Mouse (Mus musculus): ENCODE measurements around the gene Galr3. TPM values are rescaled to one million over a fixed set of nuclear protein-coding genes. Genes with fewer than 3 reads are reported as not detected.
"Not testable (repeated sequence)": the region's sequence is repeated elsewhere in the genome, so short reads cannot be mapped to it uniquely, and the experiment has no call there.

Gene Galr3
- polyA plus RNA-seq, 1 experiment from 2014 or later: not detected

GRCm38 (mm10) chr15:79002036-79002435, 39.6 kb upstream of the Galr3 start:
- ATAC-seq (replicated peaks; ENCODE audit: insufficient number of reproducible peaks, low FRiP score, low TSS enrichment): no peak
- Histone ChIP-seq H3K9me3 (replicated peaks; ENCODE audit: control insufficient read depth, low read length) (no peaks in the 10 kb centered on the region), H3K27ac (ENCODE audit: low read depth, low read length) (no peak overlapping the region), H3K4me1 (ENCODE audit: control insufficient read depth, insufficient read depth, low read length) (peaks cover 11% of the 10 kb centered on the region), H3K4me2 (no peak overlapping the region), H3K4me3 (ENCODE audit: low read depth, low read length) (no peak overlapping the region), H3K36me3 (ENCODE audit: control insufficient read depth, insufficient read depth, low read length) (peaks cover 23% of the 10 kb centered on the region), H3K27me3 (ENCODE audit: control insufficient read depth, insufficient read depth, low read length) (no peaks in the 10 kb centered on the region), H3K9ac (ENCODE audit: low read depth, low read length) (no peak overlapping the region; the same call in 1 of the 2 replicates)
- 37% methylated on average over 19 of the region's 19 CpGs for WGBS (ENCODE audit: insufficient replicate concordance)

- 85% methylated on average over 3 of the region's 3 CpGs for WGBS (ENCODE audit: insufficient replicate concordance)
- no peak overlapping the region for H3K4me2 ChIP-seq
- H3K9ac ChIP-seq (ENCODE audit: low read depth, low read length): no peak overlapping the region
- no peaks in the 10 kb centered on the region for H3K27me3 ChIP-seq (ENCODE audit: control insufficient read depth, insufficient read depth, low read length)
- no peak for ATAC-seq (replicated peaks; ENCODE audit: insufficient number of reproducible peaks, low FRiP score, low TSS enrichment)
- no peaks in the 10 kb centered on the region for H3K9me3 ChIP-seq (replicated peaks; ENCODE audit: control insufficient read depth, low read length)
- H3K36me3 ChIP-seq (ENCODE audit: control insufficient read depth, insufficient read depth, low read length): peaks cover 23% of the 10 kb centered on the region
- no peak overlapping the region for H3K27ac ChIP-seq (ENCODE audit: low read depth, low read length)
- H3K4me3 ChIP-seq (ENCODE audit: low read depth, low read length): no peak overlapping the region
- H3K4me1 ChIP-seq (ENCODE audit: control insufficient read depth, insufficient read depth, low read length): peaks cover 8% of the 10 kb centered on the region
Measured at GRCm38 (mm10) chr15:79003079-79003478, 38.6 kb upstream of the Galr3 start.

GRCm38 (mm10) chr15:79005581-79005980, 36.1 kb upstream of the Galr3 start:
- peaks cover 4% of the 10 kb centered on the region; the same call in 1 of the 2 replicates for H3K4me1 ChIP-seq (ENCODE audit: control insufficient read depth, insufficient read depth, low read length)
- H3K9me3 ChIP-seq (replicated peaks; ENCODE audit: control insufficient read depth, low read length): no peaks in the 10 kb centered on the region
- no peaks in the 10 kb centered on the region for H3K27me3 ChIP-seq (ENCODE audit: control insufficient read depth, insufficient read depth, low read length)
- no peak for ATAC-seq (replicated peaks; ENCODE audit: insufficient number of reproducible peaks, low FRiP score, low TSS enrichment)
- H3K9ac ChIP-seq (ENCODE audit: low read depth, low read length): no peak overlapping the region
- H3K4me2 ChIP-seq: no peak overlapping the region
- WGBS (ENCODE audit: insufficient replicate concordance): 85% methylated on average over 9 of the region's 9 CpGs
- no peak overlapping the region for H3K27ac ChIP-seq (ENCODE audit: low read depth, low read length)
- no peak overlapping the region for H3K4me3 ChIP-seq (ENCODE audit: low read depth, low read length)
- H3K36me3 ChIP-seq (ENCODE audit: control insufficient read depth, insufficient read depth, low read length): peaks cover 23% of the 10 kb centered on the region

- Histone ChIP-seq H3K9ac (ENCODE audit: low read depth, low read length) (no peak overlapping the region), H3K9me3 (replicated peaks; ENCODE audit: control insufficient read depth, low read length) (no peaks in the 10 kb centered on the region), H3K4me1 (ENCODE audit: control insufficient read depth, insufficient read depth, low read length) (peaks cover 4% of the 10 kb centered on the region), H3K36me3 (ENCODE audit: control insufficient read depth, insufficient read depth, low read length) (peaks cover 21% of the 10 kb centered on the region), H3K27me3 (ENCODE audit: control insufficient read depth, insufficient read depth, low read length) (no peaks in the 10 kb centered on the region), H3K4me3 (ENCODE audit: low read depth, low read length) (no peak overlapping the region), H3K4me2 (no peak overlapping the region), H3K27ac (ENCODE audit: low read depth, low read length) (no peak overlapping the region)
- WGBS (ENCODE audit: insufficient replicate concordance): 73% methylated on average over 3 of the region's 3 CpGs
- ATAC-seq (replicated peaks; ENCODE audit: insufficient number of reproducible peaks, low FRiP score, low TSS enrichment): no peak
Measured at GRCm38 (mm10) chr15:79006638-79007037, 35.0 kb upstream of the Galr3 start.

- no peak overlapping the region for H3K4me3 ChIP-seq (ENCODE audit: low read depth, low read length)
- no peaks in the 10 kb centered on the region for H3K27me3 ChIP-seq (ENCODE audit: control insufficient read depth, insufficient read depth, low read length)
- H3K4me1 ChIP-seq (ENCODE audit: control insufficient read depth, insufficient read depth, low read length): peaks cover under 1% of the 10 kb centered on the region
- 89% methylated on average over 5 of the region's 5 CpGs for WGBS (ENCODE audit: insufficient replicate concordance)
- no peaks in the 10 kb centered on the region for H3K9me3 ChIP-seq (replicated peaks; ENCODE audit: control insufficient read depth, low read length)
- H3K36me3 ChIP-seq (ENCODE audit: control insufficient read depth, insufficient read depth, low read length): peaks cover 16% of the 10 kb centered on the region
- H3K27ac ChIP-seq (ENCODE audit: low read depth, low read length): no peak overlapping the region
- no peak overlapping the region for H3K4me2 ChIP-seq
- ATAC-seq (replicated peaks; ENCODE audit: insufficient number of reproducible peaks, low FRiP score, low TSS enrichment): no peak
- H3K9ac ChIP-seq (ENCODE audit: low read depth, low read length): no peak overlapping the region
Measured at GRCm38 (mm10) chr15:79007059-79007458, 34.6 kb upstream of the Galr3 start.

- WGBS (ENCODE audit: insufficient replicate concordance): 80% methylated on average over 6 of the region's 6 CpGs
- not testable (repeated sequence) for ATAC-seq (replicated peaks; ENCODE audit: insufficient number of reproducible peaks, low FRiP score, low TSS enrichment); H3K4me2 ChIP-seq; H3K9me3 ChIP-seq (replicated peaks; ENCODE audit: control insufficient read depth, low read length); H3K4me3 ChIP-seq (ENCODE audit: low read depth, low read length); H3K4me1 ChIP-seq (ENCODE audit: control insufficient read depth, insufficient read depth, low read length); H3K9ac ChIP-seq (ENCODE audit: low read depth, low read length); H3K27me3 ChIP-seq (ENCODE audit: control insufficient read depth, insufficient read depth, low read length); H3K27ac ChIP-seq (ENCODE audit: low read depth, low read length)
- H3K36me3 ChIP-seq (ENCODE audit: control insufficient read depth, insufficient read depth, low read length): peaks cover 14% of the 10 kb centered on the region
Measured at GRCm38 (mm10) chr15:79007836-79008235, 33.8 kb upstream of the Galr3 start.

GRCm38 (mm10) chr15:79009734-79010133, 32.0 kb upstream of the Galr3 start:
- no peak overlapping the region for H3K4me2 ChIP-seq
- no peaks in the 10 kb centered on the region for H3K36me3 ChIP-seq (ENCODE audit: control insufficient read depth, insufficient read depth, low read length)
- no peak overlapping the region for H3K4me3 ChIP-seq (ENCODE audit: low read depth, low read length)
- H3K9me3 ChIP-seq (replicated peaks; ENCODE audit: control insufficient read depth, low read length): no peaks in the 10 kb centered on the region
- no peaks in the 10 kb centered on the region; the same call in 1 of the 2 replicates for H3K4me1 ChIP-seq (ENCODE audit: control insufficient read depth, insufficient read depth, low read length)
- no peaks in the 10 kb centered on the region for H3K27me3 ChIP-seq (ENCODE audit: control insufficient read depth, insufficient read depth, low read length)
- no peak for ATAC-seq (replicated peaks; ENCODE audit: insufficient number of reproducible peaks, low FRiP score, low TSS enrichment)
- H3K9ac ChIP-seq (ENCODE audit: low read depth, low read length): no peak overlapping the region
- WGBS (ENCODE audit: insufficient replicate concordance): 44% methylated on average over 5 of the region's 5 CpGs
- no peak overlapping the region for H3K27ac ChIP-seq (ENCODE audit: low read depth, low read length)

GRCm38 (mm10) chr15:79011550-79011949, 30.1 kb upstream of the Galr3 start:
- H3K27ac ChIP-seq (ENCODE audit: low read depth, low read length): no peak overlapping the region
- H3K27me3 ChIP-seq (ENCODE audit: control insufficient read depth, insufficient read depth, low read length): no peaks in the 10 kb centered on the region
- H3K4me1 ChIP-seq (ENCODE audit: control insufficient read depth, insufficient read depth, low read length): no peaks in the 10 kb centered on the region; the same call in 1 of the 2 replicates
- ATAC-seq (replicated peaks; ENCODE audit: insufficient number of reproducible peaks, low FRiP score, low TSS enrichment): no peak
- 51% methylated on average over 10 of the region's 10 CpGs for WGBS (ENCODE audit: insufficient replicate concordance)
- H3K4me2 ChIP-seq: no peak overlapping the region
- H3K36me3 ChIP-seq (ENCODE audit: control insufficient read depth, insufficient read depth, low read length): no peaks in the 10 kb centered on the region
- no peak overlapping the region for H3K4me3 ChIP-seq (ENCODE audit: low read depth, low read length)
- no peak overlapping the region for H3K9ac ChIP-seq (ENCODE audit: low read depth, low read length)
- no peaks in the 10 kb centered on the region for H3K9me3 ChIP-seq (replicated peaks; ENCODE audit: control insufficient read depth, low read length)

GRCm38 (mm10) chr15:79013382-79013781, 28.3 kb upstream of the Galr3 start:
- 67% methylated on average over 7 of the region's 7 CpGs for WGBS (ENCODE audit: insufficient replicate concordance)
- Histone ChIP-seq H3K9me3 (replicated peaks; ENCODE audit: control insufficient read depth, low read length) (no peaks in the 10 kb centered on the region), H3K4me2 (no peak overlapping the region), H3K27me3 (ENCODE audit: control insufficient read depth, insufficient read depth, low read length) (no peaks in the 10 kb centered on the region), H3K4me3 (ENCODE audit: low read depth, low read length) (no peak overlapping the region), H3K4me1 (ENCODE audit: control insufficient read depth, insufficient read depth, low read length) (no peaks in the 10 kb centered on the region; the same call in 1 of the 2 replicates), H3K36me3 (ENCODE audit: control insufficient read depth, insufficient read depth, low read length) (no peaks in the 10 kb centered on the region), H3K27ac (ENCODE audit: low read depth, low read length) (no peak overlapping the region), H3K9ac (ENCODE audit: low read depth, low read length) (no peak overlapping the region)
- no peak for ATAC-seq (replicated peaks; ENCODE audit: insufficient number of reproducible peaks, low FRiP score, low TSS enrichment)
